Mouse (Mus musculus) limb, embryonic 12.5 days (tissue): ENCODE data around the gene Letm1. TPM values are rescaled to one million over a fixed set of nuclear protein-coding genes. Genes with fewer than 3 reads are reported as not detected.
A peak's percentile ranks its signal among the peaks of the same experiment; 100 is the strongest.

Experiments used
- ATAC-seq: fragments of 200-750 bp; cut with Nextera tagmentation; 2 replicates; pipeline ENCODE4 v1.8.0; 2017; ENCODE audit warnings: low read depth, moderate TSS enrichment; ENCODE audit not compliant: insufficient number of reproducible peaks, insufficient read depth, low FRiP score, low TSS enrichment
- H3K27ac ChIP-seq: fragments of 300-500 bp; sonication (generic); 2 replicates; pipeline ENCODE4 v1.5.1; 2016; ENCODE audit warnings: mild to moderate bottlenecking, moderate library complexity
- H3K27me3 ChIP-seq: fragments of 300-500 bp; sonication (generic); 2 replicates; pipeline ENCODE4 v1.6.1; 2016; ENCODE audit warnings: mild to moderate bottlenecking, moderate library complexity
- H3K36me3 ChIP-seq: fragments of 300-500 bp; sonication (generic); 2 replicates; pipeline ENCODE4 v1.6.1; 2016; ENCODE audit warnings: mild to moderate bottlenecking, moderate library complexity
- H3K4me1 ChIP-seq: fragments of 300-500 bp; sonication (generic); replicated peaks from 2 replicates; pipeline ENCODE4 v1.6.1; 2016
- H3K4me2 ChIP-seq: fragments of 300-500 bp; sonication (generic); 2 replicates; pipeline ENCODE4 v1.6.1; 2016; ENCODE audit warnings: mild to moderate bottlenecking, moderate library complexity
- H3K4me3 ChIP-seq: fragments of 300-500 bp; sonication (generic); replicated peaks from 2 replicates; pipeline ENCODE4 v1.5.1; 2016; ENCODE audit warnings: mild to moderate bottlenecking
- H3K9ac ChIP-seq: fragments of 300-500 bp; sonication (generic); replicated peaks from 2 replicates; pipeline ENCODE4 v1.6.1; 2016; ENCODE audit warnings: mild to moderate bottlenecking, moderate library complexity
- H3K9me3 ChIP-seq: fragments of 300-500 bp; sonication (generic); 2 replicates; pipeline ENCODE4 v1.6.1; 2016; ENCODE audit warnings: mild to moderate bottlenecking, moderate library complexity
- WGBS: fragments of 180-500 bp; shearing (Covaris S2); methylation state at CpG from one replicate; pipeline ENCODE4 v1.1.7; 2016; 5-methylcytosine and 5-hydroxymethylcytosine counted together
- polyA plus RNA-seq: library from polyadenylated mRNA; unstranded; fragments of >200 nt; fragmentation: Nextera tagmentation; extraction: Ambion mirVana; gene quantifications from 2 replicates; pipeline ENCODE4 v1.2.1, GENCODE M21; 2016

Letm1 gene
- polyA plus RNA-seq, 1 experiment from 2014 or later = 55.7 TPM

DNA sequence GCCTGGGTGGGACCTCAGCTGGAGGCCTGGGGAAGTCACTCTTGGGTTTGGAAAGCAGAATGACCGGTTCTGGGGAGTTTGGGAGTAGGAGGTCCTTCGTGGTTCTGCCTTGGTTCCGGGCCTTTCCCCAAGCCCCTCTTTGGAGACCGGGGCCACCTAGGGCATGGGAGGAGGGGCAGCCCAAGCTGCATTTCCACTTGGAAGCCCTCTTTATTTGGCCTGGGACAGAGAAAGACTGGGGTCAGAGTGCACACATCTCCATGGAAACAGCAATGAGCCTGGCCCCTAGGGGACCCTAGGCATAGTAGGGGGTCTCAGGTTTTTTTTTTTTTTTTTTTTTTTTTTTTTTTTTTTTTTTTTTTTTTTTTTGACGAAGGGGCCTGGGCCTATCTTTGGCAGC is 35.5 kb upstream of the Letm1 start:
- Histone ChIP-seq H3K27me3 (no peaks in the 10 kb centered on the region), H3K9ac (no peak overlapping the region)
- 36% methylated on average over 5 of the region's 5 CpGs for WGBS

DNA sequence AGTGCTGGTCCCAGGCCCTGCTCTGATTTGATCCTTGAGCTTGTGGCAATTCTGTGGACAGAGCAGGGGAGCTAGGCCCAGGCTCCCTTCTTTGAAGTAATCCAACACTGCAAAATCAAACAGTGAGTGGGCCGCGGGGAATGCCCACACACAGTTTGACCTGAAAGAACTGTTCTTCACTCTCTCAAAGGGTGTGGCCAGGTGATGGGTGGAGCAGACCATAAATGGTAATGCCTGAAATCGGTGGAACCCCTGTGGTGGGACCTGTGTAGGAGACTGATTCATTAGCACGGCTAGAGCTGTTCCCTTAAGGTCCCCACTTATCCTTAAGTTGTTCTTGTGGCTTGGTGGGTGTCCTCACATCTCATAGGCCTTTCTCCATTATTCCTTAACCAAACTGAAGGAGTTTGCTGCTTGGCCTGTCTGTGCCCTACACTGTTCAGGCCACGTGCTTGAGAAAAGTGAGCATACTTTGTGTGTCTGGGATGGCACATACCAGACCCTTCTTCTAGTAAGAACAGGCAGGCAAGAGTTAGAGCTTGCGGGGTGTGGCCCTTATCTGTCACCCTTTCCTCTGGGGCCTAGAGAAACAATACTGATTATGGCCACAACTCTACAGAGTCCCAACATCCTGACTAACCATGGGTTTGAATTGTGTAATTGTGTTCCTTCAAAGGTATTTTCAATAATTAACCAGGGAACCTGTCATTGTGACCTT is 33.5 kb upstream of the Letm1 start:
- Histone ChIP-seq H3K27ac (no peak overlapping the region), H3K36me3 (no peaks in the 10 kb centered on the region), H3K9ac (no peak overlapping the region), H3K4me2 (no peak overlapping the region), H3K27me3 (no peaks in the 10 kb centered on the region), H3K4me3 (no peak overlapping the region), H3K9me3 (no peaks in the 10 kb centered on the region), H3K4me1 (peaks cover 7% of the 10 kb centered on the region; the same call in 1 of the 2 replicates)
- 77% methylated on average over 6 of the region's 6 CpGs for WGBS
- no peak for ATAC-seq

More for the DNA sequence above, 35.5 kb upstream of the Letm1 start:
- Histone ChIP-seq H3K9me3 (no peaks in the 10 kb centered on the region), H3K27ac (no peak overlapping the region), H3K4me1 (peaks cover 20% of the 10 kb centered on the region), H3K36me3 (no peaks in the 10 kb centered on the region), H3K4me3 (no peak overlapping the region), H3K4me2 (no peak overlapping the region)
- no peak for ATAC-seq

DNA sequence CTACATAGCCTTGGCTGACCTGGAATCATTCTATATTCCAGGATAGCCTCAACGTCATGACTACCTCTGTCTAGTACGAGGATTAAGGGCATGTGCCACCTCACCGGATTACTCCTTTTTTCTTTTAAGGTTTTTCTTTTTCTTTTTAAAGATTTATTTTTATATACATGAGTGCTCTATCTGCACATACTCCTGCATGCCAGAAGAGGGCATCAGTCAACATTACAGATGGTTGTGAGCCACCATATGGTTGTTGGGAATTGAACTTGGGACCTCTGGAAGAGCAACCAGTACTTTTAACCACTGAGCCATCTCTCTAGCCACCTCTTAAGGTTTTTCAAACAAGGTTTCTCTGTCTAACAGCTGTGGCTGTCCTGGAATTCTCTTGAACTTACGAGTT is 28.9 kb upstream of the Letm1 start:
- ATAC-seq = no peak
- Histone ChIP-seq H3K27me3 (no peaks in the 10 kb centered on the region), H3K36me3 (no peaks in the 10 kb centered on the region), H3K9ac (no peak overlapping the region), H3K27ac (no peak overlapping the region), H3K4me1 (no peaks in the 10 kb centered on the region), H3K4me2 (no peak overlapping the region), H3K4me3 (no peak overlapping the region), H3K9me3 (peaks cover 4% of the 10 kb centered on the region; the same call in 1 of the 2 replicates)
- WGBS = 84% methylated on average over 4 of the region's 4 CpGs

DNA sequence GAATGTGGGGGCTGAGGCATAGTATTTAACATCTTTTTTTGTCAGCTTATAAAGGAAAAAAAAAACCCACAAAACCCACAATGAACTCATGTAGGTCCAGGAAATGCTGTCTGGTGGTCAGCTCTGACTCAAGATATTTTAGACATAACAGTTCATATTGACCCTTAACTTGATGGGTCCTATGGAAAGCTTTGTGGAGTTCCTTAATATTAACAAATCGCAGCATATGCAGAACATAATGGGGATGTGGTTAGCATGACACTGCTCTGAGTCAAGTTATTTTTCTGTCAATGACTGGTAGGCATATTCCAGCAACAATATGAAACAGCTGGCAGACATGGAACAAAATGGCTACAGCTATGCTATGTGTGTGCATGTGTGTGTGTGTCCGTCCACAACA is 20.7 kb upstream of the Letm1 start:
- Histone ChIP-seq H3K27ac (no peak overlapping the region), H3K9ac (no peak overlapping the region), H3K4me3 (no peak overlapping the region), H3K27me3 (no peaks in the 10 kb centered on the region), H3K9me3 (peaks cover 9% of the 10 kb centered on the region; the same call in 1 of the 2 replicates), H3K4me1 (no peaks in the 10 kb centered on the region), H3K4me2 (no peak overlapping the region), H3K36me3 (no peaks in the 10 kb centered on the region)
- no peak for ATAC-seq
- 86% methylated on average over 2 of the region's 2 CpGs for WGBS

DNA sequence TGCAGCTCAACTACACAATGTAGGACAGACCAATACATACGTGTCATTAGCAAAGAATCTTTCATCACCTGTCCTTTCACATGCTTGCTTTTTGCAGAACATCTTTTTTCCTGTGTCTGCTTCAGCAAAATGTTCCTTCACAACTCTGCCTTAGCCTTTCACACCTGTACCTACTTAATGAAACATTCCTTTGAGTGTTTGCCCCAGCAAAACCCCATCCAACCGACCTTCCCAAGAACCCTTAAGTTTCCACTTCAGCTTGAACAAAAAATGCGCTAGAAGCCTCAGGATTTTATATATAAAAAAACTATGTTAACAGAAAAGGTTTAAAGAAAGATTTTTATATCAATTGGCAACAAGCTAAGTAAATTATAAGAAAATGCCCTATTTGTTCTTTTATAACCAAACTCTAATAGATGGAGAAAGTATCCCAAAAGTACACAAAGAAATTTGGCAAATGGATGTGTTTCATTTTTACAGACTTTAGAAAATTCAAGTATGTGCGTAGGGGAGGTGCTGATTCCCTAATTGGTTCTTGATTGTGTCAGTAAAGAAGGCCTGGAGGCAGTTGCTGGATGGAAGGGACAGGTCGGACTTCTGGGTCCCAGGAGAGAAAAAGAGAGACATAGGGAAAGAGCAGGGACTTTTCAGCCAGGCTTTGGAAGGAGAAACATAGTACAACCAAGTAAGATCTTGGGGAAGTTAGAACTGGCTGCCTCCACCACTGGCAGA is 9.5 kb upstream of the Letm1 start:
- WGBS = 77% methylated on average over 5 of the region's 5 CpGs
- Histone ChIP-seq H3K9ac (no peak overlapping the region), H3K4me3 (no peak overlapping the region), H3K36me3 (no peaks in the 10 kb centered on the region), H3K27me3 (no peaks in the 10 kb centered on the region), H3K27ac (no peak overlapping the region), H3K4me1 (no peaks in the 10 kb centered on the region), H3K9me3 (no peaks in the 10 kb centered on the region), H3K4me2 (no peak overlapping the region)
- no peak for ATAC-seq

DNA sequence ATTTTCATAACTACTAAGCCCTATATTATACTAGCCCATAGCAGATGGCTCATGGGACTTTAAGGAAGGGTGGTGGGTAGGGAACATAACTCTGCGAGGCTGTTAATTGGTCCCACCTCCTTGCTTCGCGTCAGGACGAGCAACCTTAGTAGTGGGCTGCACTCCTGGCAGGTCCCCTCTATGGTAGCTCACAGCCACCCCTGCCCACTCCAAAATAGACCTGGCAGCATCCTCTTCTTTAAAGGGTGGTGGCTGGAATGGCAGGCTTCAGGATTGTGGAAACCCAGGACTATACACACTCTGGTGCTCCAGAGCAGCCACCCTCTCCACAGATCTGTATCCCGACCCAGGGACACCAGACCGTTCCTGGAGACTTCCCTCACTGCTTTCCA is 378 bp upstream of the Letm1 start:
- H3K27ac ChIP-seq = peak overlapping the region; percentile 85; the same call in 1 of the 2 replicates
- ATAC-seq = peak; percentile 79
- 11% methylated on average over 6 of the region's 6 CpGs for WGBS

DNA sequence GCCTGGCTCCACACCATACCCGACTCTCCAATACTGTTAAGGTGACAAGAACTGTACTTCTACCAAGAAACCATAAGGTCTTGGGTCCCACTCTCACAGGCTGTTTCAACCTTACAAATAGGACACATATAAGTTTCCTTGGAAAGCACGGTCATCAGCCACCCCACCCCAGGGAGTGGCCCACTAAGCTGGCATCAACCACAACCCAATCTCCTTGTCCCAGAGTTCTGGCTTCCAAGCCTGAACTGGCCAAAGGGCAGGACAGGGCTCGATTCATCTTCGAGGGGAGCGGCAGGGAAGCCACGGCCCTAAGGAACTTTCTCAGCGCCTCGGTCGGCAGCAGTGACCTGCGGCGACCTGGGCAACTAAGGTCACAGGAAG is 663 bp downstream of the Letm1 start:
- Histone ChIP-seq H3K9ac (peak overlapping the region; percentile 81), H3K4me3 (peak overlapping the region; percentile 80), H3K36me3 (peaks cover 18% of the 10 kb centered on the region), H3K27me3 (no peaks in the 10 kb centered on the region), H3K4me2 (peak overlapping the region; percentile 93), H3K9me3 (no peaks in the 10 kb centered on the region), H3K4me1 (peaks cover 20% of the 10 kb centered on the region), H3K27ac (peak overlapping the region; percentile 85)
- WGBS = 6% methylated on average over 11 of the region's 11 CpGs
- no peak for ATAC-seq

More for the DNA sequence above, 378 bp upstream of the Letm1 start:
- Histone ChIP-seq H3K4me1 (peaks cover 20% of the 10 kb centered on the region), H3K4me3 (peak overlapping the region; percentile 80), H3K9ac (peak overlapping the region; percentile 54), H3K36me3 (peaks cover 8% of the 10 kb centered on the region), H3K27me3 (no peaks in the 10 kb centered on the region), H3K9me3 (no peaks in the 10 kb centered on the region), H3K4me2 (peak overlapping the region; percentile 93)

DNA sequence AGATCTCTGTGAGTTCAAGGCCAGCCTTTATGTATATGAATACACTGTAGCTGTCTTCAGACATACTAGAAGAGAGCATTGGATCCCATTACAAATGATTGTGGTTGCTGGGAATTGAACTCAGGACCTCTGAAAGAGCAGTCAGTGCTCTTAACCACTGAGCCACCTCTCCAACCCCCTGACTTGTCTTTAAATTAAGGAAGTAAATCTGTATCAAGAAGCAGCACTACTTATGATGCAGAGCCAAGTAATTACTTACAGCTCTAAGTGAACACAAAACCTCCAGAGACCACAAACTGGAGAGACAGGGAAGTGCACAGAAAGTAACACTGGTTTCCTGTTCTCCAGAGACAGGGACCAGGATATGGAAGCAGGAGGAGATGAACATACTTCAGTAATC is 5.4 kb downstream of the Letm1 start:
- no peak overlapping the region for H3K9ac ChIP-seq
- peaks cover 51% of the 10 kb centered on the region for H3K36me3 ChIP-seq
- no peak overlapping the region for H3K27ac ChIP-seq
- ATAC-seq = no peak
- no peaks in the 10 kb centered on the region for H3K9me3 ChIP-seq
- H3K4me2 ChIP-seq = no peak overlapping the region
- H3K4me3 ChIP-seq = no peak overlapping the region
- peaks cover 16% of the 10 kb centered on the region for H3K4me1 ChIP-seq
- no peaks in the 10 kb centered on the region for H3K27me3 ChIP-seq

DNA sequence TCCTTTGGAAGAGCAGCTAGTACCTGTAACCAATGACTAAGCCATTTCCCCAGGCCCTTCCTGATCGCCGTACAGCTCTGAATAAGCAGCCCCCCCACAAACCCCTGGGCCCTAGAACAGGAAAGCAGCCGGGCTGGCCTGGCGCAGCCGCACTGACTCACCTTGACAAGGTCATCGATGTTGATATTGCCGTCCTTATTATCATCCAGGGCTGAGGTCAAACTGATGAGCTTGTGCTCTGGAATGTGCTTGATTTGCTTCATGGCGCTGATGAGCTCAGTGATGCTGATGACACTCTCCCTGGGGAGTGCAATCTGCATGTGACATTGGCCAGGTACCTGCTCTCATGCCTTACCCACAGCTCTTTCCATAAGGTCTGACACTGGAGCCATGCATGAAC is 39.1 kb downstream of the Letm1 start:
- H3K36me3 ChIP-seq = peaks cover 84% of the 10 kb centered on the region
- H3K4me2 ChIP-seq = no peak overlapping the region
- H3K4me3 ChIP-seq = no peak overlapping the region
- H3K9me3 ChIP-seq = no peaks in the 10 kb centered on the region
- ATAC-seq = no peak
- no peak overlapping the region for H3K9ac ChIP-seq
- no peaks in the 10 kb centered on the region for H3K27me3 ChIP-seq
- WGBS = 93% methylated on average over 8 of the region's 8 CpGs
- no peak overlapping the region for H3K27ac ChIP-seq
- H3K4me1 ChIP-seq = no peaks in the 10 kb centered on the region

DNA sequence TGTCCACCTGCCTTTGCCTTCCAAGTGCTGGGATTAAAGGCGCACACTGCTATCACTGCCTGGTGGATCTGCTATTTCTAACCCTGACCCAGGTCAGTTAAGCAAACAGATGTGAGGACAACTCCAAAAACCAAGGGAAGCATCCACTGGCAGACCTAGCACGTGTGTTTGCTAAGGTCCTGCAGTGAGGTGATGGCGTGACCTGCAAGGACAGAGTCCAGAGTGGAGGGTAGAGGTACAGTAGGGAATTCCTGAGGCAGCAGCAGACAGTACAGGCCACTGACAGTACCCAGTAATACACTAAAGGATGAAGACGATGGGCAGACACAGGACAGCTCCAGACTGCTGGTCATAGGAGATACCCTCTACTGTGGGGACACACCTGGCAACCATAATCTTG is 42.1 kb downstream of the Letm1 start:
- Histone ChIP-seq H3K36me3 (peaks cover 63% of the 10 kb centered on the region), H3K9me3 (no peaks in the 10 kb centered on the region), H3K4me2 (no peak overlapping the region), H3K4me3 (no peak overlapping the region), H3K9ac (no peak overlapping the region), H3K27ac (no peak overlapping the region), H3K27me3 (no peaks in the 10 kb centered on the region), H3K4me1 (no peaks in the 10 kb centered on the region)
- no peak for ATAC-seq
- 91% methylated on average over 4 of the region's 4 CpGs for WGBS

DNA sequence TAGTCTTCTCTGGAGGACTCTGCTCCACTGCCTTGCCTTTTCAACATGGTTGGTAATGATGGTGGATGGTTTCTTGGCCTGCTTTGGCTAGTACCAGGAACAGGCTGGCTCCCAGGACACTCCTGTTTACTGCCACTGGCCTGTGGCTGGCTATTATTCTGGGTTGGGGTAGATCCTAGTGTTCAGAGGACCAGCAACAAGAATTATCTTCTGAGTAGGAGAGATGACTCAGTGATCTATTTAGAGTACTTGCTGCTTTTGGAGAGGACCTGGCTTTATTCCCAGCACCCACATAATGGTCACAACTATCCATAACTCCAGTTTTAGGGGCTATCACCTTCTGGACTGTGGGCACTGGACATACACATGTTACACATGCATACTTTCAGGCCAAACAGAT is 44.3 kb downstream of the Letm1 start:
- Histone ChIP-seq H3K27me3 (no peaks in the 10 kb centered on the region), H3K4me2 (no peak overlapping the region), H3K9me3 (no peaks in the 10 kb centered on the region), H3K4me1 (no peaks in the 10 kb centered on the region), H3K27ac (no peak overlapping the region), H3K9ac (no peak overlapping the region), H3K4me3 (no peak overlapping the region), H3K36me3 (peaks cover 63% of the 10 kb centered on the region)
- no peak for ATAC-seq
